Mouse (Mus musculus) intestine, postnatal 0 days (tissue): ENCODE data around the gene Dtx3l. TPM values are rescaled to one million over a fixed set of nuclear protein-coding genes. Genes with fewer than 3 reads are reported as not detected.
"Not testable (repeated sequence)": the region's sequence is repeated elsewhere in the genome, so short reads cannot be mapped to it uniquely, and the experiment has no call there.

ENCODE experiments used
- ATAC-seq: fragments of 200-750 bp; cut with Nextera tagmentation; 2 replicates; pipeline ENCODE4 v1.8.0; 2017; ENCODE audit warnings: mild to moderate bottlenecking, moderate TSS enrichment, moderate library complexity
- H3K27ac ChIP-seq: fragments of 300-500 bp; sonication (generic); 2 replicates; pipeline ENCODE4 v1.5.1; 2014; ENCODE audit warnings: mild to moderate bottlenecking, low read depth, low read length, moderate library complexity
- H3K27me3 ChIP-seq: fragments of 300-500 bp; sonication (generic); replicated peaks from 2 replicates; pipeline ENCODE4 v1.6.1; 2014; ENCODE audit warnings: low read length, mixed read lengths; ENCODE audit not compliant: control insufficient read depth, insufficient read depth
- H3K36me3 ChIP-seq: fragments of 300-500 bp; sonication (generic); 2 replicates; pipeline ENCODE4 v1.6.1; 2014; ENCODE audit warnings: mild to moderate bottlenecking, moderate library complexity; ENCODE audit not compliant: control insufficient read depth, insufficient read depth
- H3K4me1 ChIP-seq: fragments of 300-500 bp; sonication (generic); replicated peaks from 2 replicates; pipeline ENCODE4 v1.6.1; 2014; ENCODE audit warnings: antibody characterized with exemption, low read length, mixed read lengths; ENCODE audit not compliant: control insufficient read depth, insufficient read depth
- H3K4me2 ChIP-seq: fragments of 300-500 bp; sonication (generic); replicated peaks from 2 replicates; pipeline ENCODE4 v1.6.1; 2014; ENCODE audit warnings: low read depth, mild to moderate bottlenecking, moderate library complexity
- H3K4me3 ChIP-seq: fragments of 300-500 bp; sonication (generic); 2 replicates; pipeline ENCODE4 v1.5.1; 2014; ENCODE audit warnings: low read depth, low read length
- H3K9ac ChIP-seq: fragments of 300-500 bp; sonication (generic); 2 replicates; pipeline ENCODE4 v1.6.1; 2014; ENCODE audit warnings: mild to moderate bottlenecking, low read depth, low read length
- H3K9me3 ChIP-seq: fragments of 300-500 bp; sonication (generic); 2 replicates; pipeline ENCODE4 v1.6.1; 2016; ENCODE audit warnings: mixed run types; ENCODE audit not compliant: control insufficient read depth
- CTCF ChIP-seq: sonication (generic); IDR thresholded peaks from 2 replicates; pipeline ENCODE4 v1.5.1; 2016; ENCODE audit warnings: low read depth, mild to moderate bottlenecking, control low read depth, antibody characterized with exemption, moderate library complexity
- WGBS: fragments of 180-500 bp; shearing (Covaris S2); extraction: QIAGEN DNeasy Blood & Tissue Kit; methylation state at CpG from one replicate; pipeline ENCODE4 v1.1.7; 2014; 5-methylcytosine and 5-hydroxymethylcytosine counted together
- polyA plus RNA-seq: library from polyadenylated mRNA; unstranded; fragments of >200 nt; fragmentation: Nextera tagmentation; extraction: Ambion mirVana; gene quantifications from 2 replicates; pipeline ENCODE4 v1.2.1, GENCODE M21; 2015

Dtx3l gene
- polyA plus RNA-seq, 1 experiment from 2014 or later, result 10.6 TPM

DNA sequence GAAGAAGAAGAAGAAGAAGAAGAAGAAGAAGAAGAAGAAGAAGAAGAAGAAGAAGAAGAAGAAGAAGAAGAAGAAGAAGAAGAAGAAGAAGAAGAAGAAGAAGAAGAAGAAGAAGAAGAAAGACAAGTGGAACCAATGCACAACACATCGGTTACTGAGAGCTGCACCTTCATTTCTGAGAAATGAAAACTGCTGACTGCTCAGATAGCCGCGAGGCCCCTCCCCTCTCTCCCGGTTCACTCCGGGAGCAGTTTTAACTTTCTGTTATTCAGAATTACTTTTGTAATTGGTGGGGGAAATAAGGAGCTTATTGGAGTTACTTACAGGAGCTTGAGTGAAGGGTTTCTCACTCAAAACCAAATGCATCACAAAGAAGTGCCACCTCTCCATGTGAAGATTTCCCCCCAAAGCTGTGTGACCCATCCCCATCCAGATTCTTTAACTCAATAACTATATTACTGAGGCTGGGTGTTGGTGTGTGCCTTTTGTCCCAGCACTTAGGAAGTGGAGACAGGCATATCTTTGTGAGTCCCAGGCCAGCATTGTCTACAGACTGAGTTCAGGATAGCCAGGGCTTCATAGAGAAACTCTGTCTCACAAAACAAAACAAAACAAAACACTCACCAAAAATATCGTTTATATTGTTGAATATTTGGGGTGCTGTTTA, 33.0 kb downstream of the Dtx3l start:
- no peak overlapping the region for H3K9ac ChIP-seq
- ATAC-seq, result no peak
- WGBS, result 53% methylated on average over 6 of the region's 6 CpGs
- H3K4me3 ChIP-seq, result no peak overlapping the region
- 0 out of 2 replicates have a peak, but pooled peaks cover 3% of the 10 kb centered on the region for H3K4me1 ChIP-seq
- peak overlapping the region; percentile 35; the same call in 1 of the 2 replicates for H3K27ac ChIP-seq
- no peaks in the 10 kb centered on the region for H3K36me3 ChIP-seq
- peak overlapping the region; percentile 32 for H3K4me2 ChIP-seq
- no peaks in the 10 kb centered on the region for H3K9me3 ChIP-seq
- no peaks in the 10 kb centered on the region for H3K27me3 ChIP-seq
- TF ChIP-seq CTCF, result no peak

DNA sequence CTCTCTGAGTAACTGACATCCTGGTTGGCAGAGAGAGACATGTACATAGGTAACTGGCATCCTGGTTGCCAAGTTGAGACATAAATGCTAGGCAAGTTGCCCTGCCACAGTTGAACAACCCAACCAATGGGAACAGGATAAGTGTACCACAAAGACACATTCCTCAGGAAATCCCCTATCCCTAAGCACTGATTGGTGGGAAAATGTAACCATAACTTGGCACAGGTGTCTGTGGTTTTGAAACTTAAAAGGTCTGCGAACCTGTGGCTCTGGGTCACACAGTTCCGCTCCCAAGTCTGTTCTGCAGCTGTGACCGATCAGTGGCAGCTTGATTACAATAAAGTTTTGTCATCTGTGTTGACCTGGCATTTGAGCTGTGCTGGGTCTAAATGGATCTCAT, 33.6 kb downstream of the Dtx3l start:
- H3K4me1 ChIP-seq, result 0 out of 2 replicates have a peak, but pooled peaks cover 3% of the 10 kb centered on the region
- TF ChIP-seq CTCF, result no peak
- no peaks in the 10 kb centered on the region for H3K9me3 ChIP-seq
- no peak overlapping the region for H3K4me2 ChIP-seq
- H3K4me3 ChIP-seq, result no peak overlapping the region
- no peak overlapping the region for H3K9ac ChIP-seq
- H3K27me3 ChIP-seq, result no peaks in the 10 kb centered on the region
- no peaks in the 10 kb centered on the region for H3K36me3 ChIP-seq
- no peak overlapping the region for H3K27ac ChIP-seq
- ATAC-seq, result no peak
- 77% methylated on average over 3 of the region's 3 CpGs for WGBS

DNA sequence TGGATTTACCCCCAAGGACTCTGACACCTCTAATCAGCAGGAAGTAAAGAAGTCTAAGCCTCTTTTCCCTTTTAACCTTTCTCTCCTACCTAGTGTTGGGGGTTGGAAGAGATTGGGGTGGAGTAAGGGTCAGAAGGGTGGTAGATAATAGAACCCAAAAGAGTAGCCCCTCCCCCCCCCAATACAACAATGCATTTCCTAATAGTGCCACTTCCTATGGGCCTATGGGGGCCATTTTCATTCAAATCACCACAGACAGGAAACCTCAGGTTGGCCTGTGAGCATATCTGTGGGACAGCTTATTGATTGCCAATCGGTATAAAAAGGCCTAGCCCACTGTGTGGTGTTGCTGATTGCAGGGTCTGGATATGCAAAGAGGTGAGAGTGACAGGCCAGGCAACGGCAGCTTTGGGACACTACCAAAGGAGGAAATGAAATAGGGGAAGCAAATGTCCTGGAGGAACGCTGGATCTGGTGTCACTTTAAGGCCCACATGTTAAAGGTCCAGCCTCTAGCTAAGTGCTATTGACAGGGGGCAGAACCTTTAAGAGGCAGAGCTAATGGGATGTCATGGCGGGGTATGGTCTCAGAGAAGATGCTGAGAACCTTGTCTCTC, 34.7 kb downstream of the Dtx3l start:
- no peak overlapping the region for H3K4me3 ChIP-seq
- WGBS, result 72% methylated on average over 4 of the region's 4 CpGs
- H3K4me1 ChIP-seq, result 0 out of 2 replicates have a peak, but pooled peaks cover 3% of the 10 kb centered on the region
- no peaks in the 10 kb centered on the region for H3K36me3 ChIP-seq
- no peak overlapping the region for H3K4me2 ChIP-seq
- no peak for ATAC-seq
- no peaks in the 10 kb centered on the region for H3K27me3 ChIP-seq
- no peak overlapping the region for H3K9ac ChIP-seq
- H3K27ac ChIP-seq, result no peak overlapping the region
- no peak for TF ChIP-seq CTCF
- H3K9me3 ChIP-seq, result no peaks in the 10 kb centered on the region

DNA sequence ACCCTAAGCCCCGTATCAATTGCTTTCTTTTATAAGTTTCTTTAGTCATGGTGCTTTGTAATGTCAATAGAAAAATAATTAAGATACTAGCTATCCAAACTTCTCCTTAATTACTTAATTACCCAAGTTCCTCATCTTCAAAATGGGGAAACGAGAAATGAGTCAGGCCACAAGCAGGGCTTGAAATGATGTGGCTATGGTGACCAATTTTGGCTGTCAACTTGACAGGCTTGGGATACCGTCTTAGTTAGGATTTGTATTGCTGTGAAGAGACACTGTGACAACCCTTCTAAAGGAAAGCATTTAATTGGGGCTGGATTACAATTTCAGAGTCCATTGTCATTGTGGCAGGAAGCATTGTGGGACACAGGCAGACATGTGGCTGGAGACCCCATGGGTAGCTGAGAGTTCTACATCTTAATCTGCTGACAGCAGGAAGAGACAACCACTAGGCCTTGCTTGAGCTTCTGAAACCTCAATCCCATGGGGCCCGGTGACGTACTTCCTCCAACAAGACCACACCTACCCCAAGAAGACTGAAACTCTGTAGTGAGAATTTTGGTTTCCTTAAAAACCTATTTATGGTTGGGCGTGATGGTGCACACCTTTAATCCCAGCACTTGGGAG, 35.8 kb downstream of the Dtx3l start:
- no peak for TF ChIP-seq CTCF
- WGBS, result 87% methylated on average over 6 of the region's 6 CpGs
- H3K4me3 ChIP-seq, result no peak overlapping the region
- no peak overlapping the region for H3K27ac ChIP-seq
- H3K27me3 ChIP-seq, result no peaks in the 10 kb centered on the region
- H3K4me1 ChIP-seq, result 0 out of 2 replicates have a peak, but pooled peaks cover 3% of the 10 kb centered on the region
- ATAC-seq, result no peak
- no peaks in the 10 kb centered on the region for H3K9me3 ChIP-seq
- no peak overlapping the region for H3K4me2 ChIP-seq
- H3K9ac ChIP-seq, result no peak overlapping the region
- no peaks in the 10 kb centered on the region for H3K36me3 ChIP-seq

DNA sequence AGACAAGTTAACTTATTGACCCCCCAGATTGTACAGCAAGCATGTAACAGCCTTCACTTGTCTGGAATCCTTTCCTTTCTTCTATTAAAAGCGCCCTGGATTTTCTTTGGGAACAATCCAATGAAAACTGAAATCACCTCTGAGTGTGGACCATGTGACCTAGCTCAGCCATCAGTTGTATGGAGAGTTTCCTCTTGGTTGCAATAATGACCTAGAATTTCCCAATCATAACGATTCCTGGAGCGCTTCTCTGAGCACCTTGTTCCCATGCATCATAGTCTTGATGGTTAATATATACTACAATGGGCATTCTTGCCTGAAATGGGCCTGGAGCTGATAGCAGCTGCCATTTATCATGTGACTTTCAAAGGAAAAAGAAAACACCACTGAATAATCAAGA, 38.4 kb downstream of the Dtx3l start:
- no peaks in the 10 kb centered on the region for H3K4me1 ChIP-seq
- 0 out of 2 replicates have a peak, but pooled peaks cover 3% of the 10 kb centered on the region for H3K9me3 ChIP-seq
- 66% methylated on average over 3 of the region's 3 CpGs for WGBS
- no peak overlapping the region for H3K4me2 ChIP-seq
- no peaks in the 10 kb centered on the region for H3K36me3 ChIP-seq
- no peak for TF ChIP-seq CTCF
- ATAC-seq, result no peak
- no peak overlapping the region for H3K9ac ChIP-seq
- no peak overlapping the region for H3K27ac ChIP-seq
- no peaks in the 10 kb centered on the region for H3K27me3 ChIP-seq
- H3K4me3 ChIP-seq, result no peak overlapping the region

DNA sequence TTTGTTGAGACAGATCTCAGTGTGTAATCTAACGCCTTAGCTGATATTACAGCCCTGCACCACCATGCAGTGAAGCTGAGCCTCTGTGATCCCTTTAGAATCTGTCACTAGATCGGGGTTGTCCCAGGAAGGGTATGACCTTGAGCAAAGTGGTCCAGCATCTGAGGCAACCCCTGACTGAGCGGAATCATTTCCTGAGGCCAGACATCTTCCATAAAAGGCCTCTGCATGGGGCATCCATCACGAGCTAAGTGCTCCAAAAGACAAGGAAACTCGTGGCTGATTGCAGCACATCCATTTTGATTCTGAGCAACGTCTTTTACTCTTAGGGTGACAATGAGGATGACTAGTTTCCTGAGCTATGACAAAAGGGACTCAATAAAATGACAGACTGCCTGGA, 44.0 kb downstream of the Dtx3l start:
- WGBS, result 59% methylated on average over 6 of the region's 6 CpGs
- Histone ChIP-seq H3K36me3 (no peaks in the 10 kb centered on the region), H3K9ac (no peak overlapping the region), H3K27me3 (no peaks in the 10 kb centered on the region), H3K4me3 (no peak overlapping the region), H3K4me1 (no peaks in the 10 kb centered on the region), H3K4me2 (no peak overlapping the region), H3K9me3 (0 out of 2 replicates have a peak, but pooled peaks cover 3% of the 10 kb centered on the region), H3K27ac (no peak overlapping the region)
- no peak for TF ChIP-seq CTCF
- no peak for ATAC-seq

DNA sequence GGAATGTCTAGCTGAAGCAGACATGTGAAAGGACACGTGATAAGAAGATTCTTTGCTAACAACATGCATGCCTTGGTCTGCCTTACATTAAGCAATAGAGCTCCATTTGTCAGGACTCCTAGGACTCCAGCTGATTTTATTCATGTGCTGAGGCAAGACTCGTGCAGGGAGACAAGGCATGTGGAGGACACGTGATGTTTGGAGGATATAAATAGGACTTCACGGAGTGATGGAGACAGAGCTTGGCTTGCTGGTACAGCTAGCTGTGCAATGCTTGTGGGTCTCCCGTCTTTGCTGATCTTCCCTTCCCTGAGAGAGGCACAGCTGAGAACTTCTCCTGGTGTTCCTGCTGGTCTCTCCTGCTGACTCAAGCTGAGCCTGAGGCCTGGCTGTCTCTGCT, 47.3 kb downstream of the Dtx3l start:
- H3K27ac ChIP-seq, ATAC-seq, H3K9ac ChIP-seq, H3K36me3 ChIP-seq, H3K4me1 ChIP-seq, H3K9me3 ChIP-seq, H3K4me2 ChIP-seq, H3K27me3 ChIP-seq, H3K4me3 ChIP-seq: not testable (repeated sequence)
- WGBS, result 84% methylated on average over 5 of the region's 5 CpGs
